Mouse (Mus musculus) adrenal gland, adult 8-10 months (tissue): ENCODE data around the gene Klk10. TPM values are rescaled to one million over a fixed set of nuclear protein-coding genes. Genes with fewer than 3 reads are reported as not detected.

ENCODE experiments used
- DNase-seq: peaks from one replicate; pipeline ENCODE4 v3.0.0; 2022
- total RNA-seq, 4 experiments: library from RNA; stranded (reverse); gene quantifications; 2 replicates each; pipeline ENCODE4 v1.2.4; 2022

Klk10 gene
- total RNA-seq, result under 1 TPM; 0.23 to 0.68 (median 0.52) TPM

DNA sequence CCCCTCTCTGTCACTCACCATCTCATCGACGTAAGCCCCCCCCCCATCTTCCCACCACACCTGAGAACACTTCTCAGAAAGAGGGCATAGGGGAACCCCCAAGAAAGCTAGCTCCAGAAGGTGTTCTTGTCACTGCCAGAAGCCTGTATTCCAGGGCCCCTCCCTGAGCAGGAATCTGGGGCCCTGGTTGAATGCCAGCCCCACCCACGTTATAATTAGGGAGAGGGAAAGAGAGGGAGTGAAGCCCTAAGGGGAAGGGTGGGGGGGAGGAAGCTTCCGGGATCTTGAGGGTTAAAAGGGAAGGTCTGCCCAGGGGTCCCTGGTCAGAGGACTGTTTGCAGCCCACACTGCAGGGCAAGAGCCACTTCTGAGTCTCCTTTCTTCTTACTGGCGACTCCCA is at the start of gene Klk10:
Klk10 (plus strand) TSS at position 290 of the 400 bp plus-strand sequence.
- no peak for DNase-seq

DNA sequence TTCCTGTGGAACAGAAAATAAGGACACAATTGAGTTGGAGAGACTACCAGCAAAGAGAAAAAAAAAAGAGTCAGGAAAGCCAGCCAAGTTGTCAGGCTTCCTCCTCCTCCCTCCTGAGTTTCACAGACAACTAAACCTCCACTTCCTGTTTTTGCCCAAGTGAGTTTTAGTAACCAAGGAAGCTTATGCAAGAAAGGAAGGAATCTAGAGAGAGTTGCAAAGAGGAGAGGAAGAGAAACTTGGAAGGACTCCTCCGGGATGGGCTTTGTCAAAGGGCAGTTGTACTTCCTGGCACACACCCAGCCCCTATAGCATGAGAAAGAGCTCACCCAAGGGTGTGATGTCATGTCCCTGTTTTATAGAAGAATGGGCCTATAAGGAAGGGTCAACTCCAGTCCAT is 33.0 kb upstream of the Klk10 start:
- DNase-seq, result no peak

DNA sequence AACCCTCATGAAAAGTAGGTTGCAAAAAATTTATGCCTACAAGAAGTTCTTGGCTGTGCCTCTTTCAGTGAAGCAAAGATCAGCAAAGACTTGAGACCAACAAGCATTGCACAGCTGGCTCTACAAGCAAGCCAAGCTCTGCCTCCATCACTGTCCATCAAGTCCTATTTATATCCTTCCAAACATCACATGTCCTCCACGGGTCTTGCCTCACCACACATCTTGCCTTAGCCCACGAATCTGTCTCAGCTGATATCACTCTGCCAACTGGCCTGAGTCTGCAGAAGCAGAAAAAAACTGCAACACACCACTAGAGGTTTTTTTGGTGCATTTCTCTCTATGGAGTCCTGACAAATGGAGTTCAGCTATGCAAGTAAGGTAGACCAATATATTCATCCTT is 28.0 kb upstream of the Klk10 start:
- DNase-seq, result no peak

DNA sequence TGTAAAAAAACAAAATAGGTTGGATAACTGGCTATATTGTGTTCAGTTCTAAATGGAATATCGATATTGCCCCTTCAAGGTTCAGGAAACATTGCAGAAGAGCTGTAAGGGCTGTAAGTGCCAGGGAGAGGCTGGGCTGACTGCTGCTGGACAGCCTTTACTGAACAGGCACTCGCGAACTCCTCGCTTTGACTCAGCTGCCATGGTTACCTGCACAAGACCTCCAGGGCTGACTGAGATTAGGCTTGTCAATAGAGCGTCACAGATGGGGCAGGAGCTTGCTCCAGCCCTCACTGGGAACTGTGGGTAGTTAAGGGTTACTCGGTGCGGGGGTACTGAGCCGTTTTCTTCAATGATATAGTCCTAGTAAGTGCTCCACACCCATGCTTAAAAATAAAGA is 14.4 kb upstream of the Klk10 start:
- DNase-seq, result no peak

DNA sequence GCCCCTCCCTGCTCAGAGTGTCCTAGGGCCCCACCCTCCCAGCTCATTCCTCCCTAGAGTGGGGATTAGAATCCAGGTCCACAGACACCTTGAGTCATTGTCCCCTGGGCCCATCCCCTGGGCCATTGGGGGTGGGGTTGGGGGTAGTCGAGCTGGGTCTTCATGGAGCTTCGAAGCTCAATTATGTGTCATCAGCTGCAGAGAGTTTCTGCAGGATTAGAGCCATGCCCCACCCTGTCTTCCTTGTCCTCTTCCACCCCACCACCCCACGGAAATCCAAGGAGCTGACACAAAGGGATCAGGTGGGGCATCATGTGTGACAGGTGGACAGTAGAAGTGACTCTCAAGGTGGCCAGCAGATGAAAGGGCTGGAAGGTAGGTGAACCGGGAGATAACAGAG is 12.2 kb upstream of the Klk10 start, which contains the start of gene Klk12:
Klk12 (plus strand) TSS at position 301 of the 400 bp plus-strand sequence.
- DNase-seq, result no peak

DNA sequence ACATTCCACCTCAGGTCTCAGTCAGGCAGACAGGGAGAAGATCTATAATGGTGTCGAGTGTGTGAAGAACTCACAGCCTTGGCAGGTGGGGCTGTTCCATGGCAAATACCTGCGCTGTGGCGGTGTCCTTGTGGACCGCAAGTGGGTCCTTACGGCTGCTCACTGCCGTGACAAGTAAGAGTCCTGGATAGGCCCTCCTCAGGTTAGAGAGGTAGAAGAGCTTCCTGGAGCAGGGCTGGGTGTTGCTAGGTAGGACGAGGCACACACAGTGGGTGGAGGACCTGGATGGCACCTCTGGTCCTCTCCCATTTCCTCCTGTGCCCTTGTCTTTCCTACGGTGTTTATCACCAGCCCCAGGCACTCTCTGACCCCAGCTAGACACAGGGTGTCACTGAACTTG is 11.2 kb upstream of the Klk10 start:
- DNase-seq, result no peak

DNA sequence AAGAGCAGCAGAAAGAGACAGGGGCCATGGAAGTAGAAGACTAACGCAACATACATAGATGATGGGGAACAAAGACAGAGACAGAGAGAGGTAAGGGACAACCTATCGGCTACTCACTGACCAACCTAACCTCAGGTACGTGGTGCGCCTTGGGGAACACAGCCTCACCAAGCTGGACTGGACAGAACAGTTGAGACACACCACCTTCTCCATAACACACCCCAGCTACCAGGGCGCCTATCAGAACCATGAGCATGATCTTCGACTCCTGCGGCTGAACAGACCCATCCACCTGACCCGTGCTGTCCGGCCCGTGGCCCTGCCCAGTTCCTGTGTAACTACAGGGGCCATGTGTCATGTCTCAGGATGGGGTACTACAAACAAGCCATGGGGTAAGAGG is 10.1 kb upstream of the Klk10 start:
- DNase-seq, result no peak

DNA sequence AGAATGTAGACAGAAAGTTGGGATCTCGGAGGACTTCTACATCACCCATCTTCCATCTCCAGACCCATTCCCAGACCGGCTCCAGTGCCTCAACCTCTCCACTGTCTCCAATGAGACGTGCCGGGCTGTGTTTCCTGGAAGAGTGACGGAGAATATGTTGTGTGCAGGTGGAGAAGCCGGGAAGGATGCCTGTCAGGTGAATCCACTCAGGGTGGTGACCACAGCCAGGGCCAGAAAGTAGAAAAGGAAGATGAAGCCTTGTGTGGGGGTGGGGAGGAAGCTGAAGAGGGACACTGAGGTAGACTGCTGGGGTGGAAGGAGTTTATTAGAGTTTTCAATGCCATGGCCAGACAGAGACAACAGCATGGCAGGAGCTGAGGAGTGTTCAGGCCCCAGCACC is 8.9 kb upstream of the Klk10 start:
- DNase-seq, result no peak

DNA sequence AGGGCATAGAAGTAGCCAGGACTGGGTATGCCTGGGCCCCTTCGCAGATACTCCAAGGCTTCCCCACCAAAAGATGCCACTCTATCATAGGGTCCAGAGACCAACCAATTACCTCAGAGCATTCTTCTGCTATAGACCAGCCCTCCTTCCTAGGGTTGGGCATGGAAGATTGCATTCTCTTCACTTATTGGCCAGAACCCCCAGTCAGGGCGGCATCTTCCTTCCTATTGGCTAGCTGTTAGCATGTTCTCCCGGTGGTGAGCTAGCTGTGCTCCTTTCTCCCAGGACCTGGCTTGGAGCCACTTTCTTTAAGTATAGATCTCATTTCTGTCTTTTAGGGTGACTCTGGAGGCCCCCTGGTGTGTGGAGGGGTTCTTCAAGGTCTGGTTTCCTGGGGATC is 7.9 kb upstream of the Klk10 start:
- no peak for DNase-seq

DNA sequence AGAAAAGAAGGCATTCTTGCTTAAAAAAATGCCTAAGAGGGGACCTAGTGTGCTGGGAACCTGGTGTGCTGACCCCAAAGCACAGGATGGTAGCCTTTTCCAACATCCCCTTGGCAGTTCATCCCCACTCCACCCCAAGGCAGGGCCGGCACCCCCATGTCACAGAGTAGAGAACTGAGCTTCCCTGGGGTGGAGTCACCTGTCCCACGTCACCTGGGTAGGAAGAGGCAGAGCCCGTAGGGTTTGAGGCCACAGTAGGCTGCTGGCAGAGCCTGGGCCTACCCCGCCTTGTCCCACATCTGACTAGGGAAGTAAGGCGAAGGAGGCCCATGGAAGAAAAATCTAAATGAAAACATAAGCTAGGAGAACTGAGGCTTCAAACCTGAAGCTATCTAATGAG is 6.5 kb upstream of the Klk10 start, which contains the start of gene Klk11:
Klk11 (plus strand) TSS at position 241 of the 400 bp plus-strand sequence.
- no peak for DNase-seq

DNA sequence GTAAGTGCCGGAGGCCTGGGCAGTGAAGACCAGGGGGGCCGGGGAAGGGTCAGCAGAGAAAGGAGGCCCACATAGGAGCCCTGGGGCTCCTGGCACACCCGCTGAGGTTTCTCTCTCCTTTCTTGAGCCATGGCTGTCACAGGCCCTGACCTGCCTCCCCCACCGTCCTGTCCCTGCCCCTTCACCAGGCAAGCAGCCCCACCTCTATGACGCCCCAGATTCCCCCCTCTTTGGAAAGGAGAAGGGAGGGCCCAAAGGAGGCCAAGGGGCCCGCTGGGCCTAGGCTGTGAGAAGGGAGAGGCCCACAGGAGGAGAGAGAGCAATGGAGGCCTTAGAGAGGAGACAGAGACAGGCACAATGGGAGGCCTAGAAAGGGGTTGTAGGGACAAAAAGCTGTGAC is 6.0 kb upstream of the Klk10 start:
- DNase-seq, result no peak

DNA sequence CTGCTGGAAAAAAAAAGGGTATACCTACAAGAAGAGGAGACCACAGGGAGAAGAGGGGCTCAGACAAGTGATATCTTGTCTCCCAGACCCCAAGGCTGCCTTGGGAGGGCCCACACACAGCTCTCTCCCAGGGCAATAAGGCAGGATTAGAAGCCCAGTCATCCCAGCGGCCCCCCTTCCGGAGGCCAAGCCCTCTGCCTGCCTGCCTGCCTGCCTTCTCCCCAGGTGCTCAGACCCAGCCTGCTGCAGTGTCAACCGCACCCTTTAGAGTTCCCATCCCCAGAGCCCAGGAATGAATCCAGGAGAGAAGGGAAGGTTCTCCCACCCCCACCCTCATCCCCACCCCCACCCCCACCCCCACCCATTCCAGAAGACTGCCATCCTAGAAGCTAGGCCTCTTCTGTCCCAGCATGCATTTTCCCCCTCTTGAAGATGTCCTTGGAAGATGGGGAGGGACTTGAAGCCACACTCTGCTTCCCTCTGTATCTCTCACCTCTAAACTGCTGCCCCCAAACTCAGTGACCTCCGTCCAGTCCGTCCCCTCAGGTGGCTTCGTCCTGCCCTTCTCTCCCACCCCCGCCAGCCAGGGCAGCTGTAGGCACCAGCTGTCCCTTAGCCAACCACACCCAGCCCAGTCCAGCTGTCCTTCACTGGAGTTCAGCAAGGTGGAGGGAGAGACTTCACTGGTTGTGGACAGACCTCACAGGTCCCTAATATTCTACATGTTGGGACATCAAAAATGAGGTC is 5.4 kb upstream of the Klk10 start:
- no peak for DNase-seq

DNA sequence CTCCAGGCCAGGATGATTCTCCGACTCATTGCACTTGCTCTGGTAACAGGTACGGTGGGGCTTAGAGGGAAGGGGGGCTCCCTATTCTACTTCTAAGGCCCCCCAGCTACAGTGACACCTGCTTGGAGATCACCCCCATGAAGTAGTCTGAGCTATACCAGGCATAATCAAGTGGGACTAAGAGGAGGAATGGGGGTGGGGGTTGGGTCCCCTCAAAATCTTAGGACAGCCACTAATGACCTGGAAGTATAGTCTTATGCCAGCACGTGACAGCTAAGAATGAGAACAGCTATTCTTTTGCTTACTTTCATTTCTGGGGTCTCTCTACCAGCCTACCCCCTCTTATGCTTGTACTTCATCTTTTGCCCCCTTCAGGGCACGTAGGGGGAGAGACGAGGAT is 4.3 kb upstream of the Klk10 start:
- DNase-seq, result no peak

DNA sequence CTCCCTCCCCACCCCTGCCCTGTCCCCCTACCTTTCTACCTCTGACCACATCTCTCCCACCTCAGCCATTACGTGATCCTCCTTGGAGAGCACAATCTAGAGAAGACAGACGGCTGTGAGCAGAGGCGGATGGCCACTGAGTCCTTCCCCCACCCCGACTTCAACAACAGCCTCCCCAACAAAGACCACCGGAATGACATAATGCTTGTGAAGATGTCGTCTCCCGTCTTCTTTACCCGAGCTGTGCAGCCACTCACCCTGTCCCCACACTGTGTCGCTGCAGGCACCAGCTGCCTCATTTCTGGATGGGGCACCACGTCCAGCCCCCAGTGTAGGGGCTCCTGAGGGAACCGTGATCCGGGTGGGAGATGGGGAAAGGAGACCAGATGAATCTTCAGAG is 3.4 kb upstream of the Klk10 start:
- DNase-seq, result no peak

DNA sequence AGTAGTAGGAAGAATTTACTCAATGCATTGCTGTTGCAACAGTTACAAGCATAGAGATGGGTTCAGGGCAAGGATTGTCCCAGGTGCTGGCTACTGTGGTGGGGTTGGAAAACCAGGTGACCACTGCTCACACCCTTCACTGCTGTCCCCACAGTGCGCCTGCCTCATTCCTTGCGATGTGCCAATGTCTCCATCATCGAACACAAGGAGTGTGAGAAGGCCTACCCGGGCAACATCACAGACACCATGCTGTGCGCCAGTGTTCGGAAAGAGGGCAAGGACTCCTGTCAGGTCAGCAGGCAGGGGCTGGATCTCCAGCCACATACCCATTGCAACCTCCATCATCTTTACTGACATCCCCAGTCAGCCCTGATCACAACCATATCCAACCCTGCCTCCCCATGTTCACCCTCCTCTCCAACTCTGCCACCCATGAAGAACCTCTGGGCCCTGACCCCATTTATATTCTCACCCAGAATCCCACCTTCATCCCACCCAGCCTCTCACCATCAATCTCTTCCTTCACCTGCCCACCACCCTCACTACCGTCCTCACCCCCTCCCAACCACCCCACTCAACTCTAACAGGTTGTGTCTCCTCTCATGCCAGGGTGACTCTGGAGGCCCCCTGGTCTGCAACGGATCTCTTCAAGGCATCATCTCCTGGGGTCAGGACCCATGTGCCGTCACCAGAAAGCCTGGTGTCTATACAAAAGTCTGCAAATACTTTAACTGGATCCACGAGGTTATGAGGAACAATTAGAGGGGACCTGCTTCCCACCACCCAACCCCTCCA is 2.5 kb upstream of the Klk10 start:
- no peak for DNase-seq

DNA sequence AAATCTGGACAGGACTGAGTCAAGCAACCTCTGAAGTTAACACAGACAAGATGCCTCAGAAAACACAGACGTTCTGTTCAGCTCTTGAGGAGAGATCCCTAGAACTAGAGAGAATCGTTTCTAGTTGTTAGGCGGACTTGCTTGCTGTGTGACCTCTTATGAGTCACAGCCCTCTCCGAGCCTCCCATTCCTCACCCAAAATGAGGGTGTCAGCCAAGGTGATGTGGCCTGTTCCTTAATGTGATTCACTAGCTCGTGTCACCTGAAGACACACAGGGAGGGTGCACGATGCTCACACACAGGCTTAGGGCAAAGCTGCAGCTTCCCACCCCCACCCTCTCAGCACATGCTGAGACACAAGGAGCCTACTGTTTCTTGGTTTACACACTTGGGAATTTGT is 594 bp upstream of the Klk10 start:
- DNase-seq, result no peak

DNA sequence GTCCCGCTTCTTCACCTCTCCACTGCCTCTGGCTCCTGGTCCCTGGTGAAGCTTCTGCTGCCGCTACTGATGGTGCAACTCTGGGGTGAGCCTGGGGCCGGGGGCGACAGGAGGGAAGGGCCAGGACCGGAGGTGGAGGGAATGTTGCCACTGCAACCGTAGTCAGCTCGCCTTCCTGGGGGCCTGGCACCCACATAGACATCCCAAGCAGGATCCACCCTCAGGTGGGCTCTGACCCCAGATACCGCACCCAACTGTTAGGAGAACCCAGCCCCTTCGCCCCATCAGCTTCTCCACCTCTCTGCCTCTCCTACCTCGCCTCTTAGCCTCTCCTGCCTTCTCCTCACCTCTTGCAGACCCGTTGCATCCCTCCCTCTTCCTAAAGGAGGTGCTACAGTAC is 706 bp downstream of the Klk10 start:
- DNase-seq, result no peak

DNA sequence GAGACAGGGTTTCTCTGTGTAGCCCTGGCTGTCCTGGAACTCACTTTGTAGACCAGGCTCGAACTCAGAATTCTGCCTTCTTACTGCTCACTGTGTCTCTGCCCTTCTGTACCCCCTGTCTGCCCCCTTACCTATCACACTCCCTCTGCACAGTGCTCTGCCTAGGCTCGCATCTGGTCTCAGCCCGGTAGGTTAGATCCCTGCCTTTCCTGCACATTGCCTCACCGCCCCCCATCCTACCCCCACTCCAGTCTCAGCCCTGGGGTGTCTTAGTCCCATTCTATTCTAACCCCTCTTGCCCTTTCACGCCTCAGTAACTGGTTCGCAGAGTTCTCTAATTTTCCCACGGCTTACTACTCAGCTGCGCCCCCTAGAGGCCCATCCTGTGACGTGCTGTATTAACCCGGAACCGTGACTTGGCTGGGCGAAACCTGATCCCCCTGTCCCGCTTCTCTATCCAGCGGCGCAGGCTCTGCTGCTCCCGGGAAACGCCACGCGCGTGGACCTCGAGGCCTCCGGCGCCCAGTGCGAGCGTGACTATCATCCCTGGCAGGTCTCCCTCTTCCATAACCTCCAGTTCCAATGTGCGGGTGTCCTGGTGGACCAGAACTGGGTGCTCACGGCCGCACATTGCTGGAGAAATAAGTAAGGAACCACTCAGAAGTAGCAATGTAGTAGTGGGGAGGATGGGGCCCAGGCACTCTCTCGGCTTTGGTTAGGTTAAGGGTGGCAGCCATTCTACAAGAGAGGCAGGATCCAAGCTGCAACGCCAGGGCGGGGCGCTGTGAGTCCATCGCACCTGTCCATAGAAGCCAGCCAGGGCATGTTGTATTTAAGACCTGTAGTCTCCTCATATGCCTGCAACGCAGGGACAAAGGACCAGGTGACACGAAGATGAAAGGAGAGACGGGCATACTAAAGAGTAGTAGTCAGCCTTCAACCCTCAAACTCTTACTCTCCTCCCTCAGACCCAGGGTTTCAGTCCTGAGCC is 1.7 kb downstream of the Klk10 start:
- peak; percentile 35 for DNase-seq

DNA sequence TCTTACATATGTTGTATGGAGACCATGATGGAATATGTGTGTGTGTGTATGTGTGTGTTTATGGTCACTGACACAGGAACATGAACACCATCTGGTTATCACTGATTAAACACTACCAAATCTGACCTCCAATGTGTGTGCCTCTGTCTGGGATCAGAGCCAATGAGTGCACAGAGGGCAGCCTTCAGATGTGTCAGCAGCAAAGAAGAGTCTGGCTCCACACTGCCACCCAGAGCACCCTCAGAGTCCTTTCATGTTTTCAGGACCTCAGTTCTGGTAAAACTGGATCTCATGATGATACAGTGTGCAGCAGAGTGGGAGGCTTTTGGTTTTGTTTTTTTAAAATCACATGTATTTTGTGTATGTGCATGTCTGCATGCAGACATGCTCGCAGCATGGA is 4.5 kb downstream of the Klk10 start:
- DNase-seq, result peak; percentile 40

DNA sequence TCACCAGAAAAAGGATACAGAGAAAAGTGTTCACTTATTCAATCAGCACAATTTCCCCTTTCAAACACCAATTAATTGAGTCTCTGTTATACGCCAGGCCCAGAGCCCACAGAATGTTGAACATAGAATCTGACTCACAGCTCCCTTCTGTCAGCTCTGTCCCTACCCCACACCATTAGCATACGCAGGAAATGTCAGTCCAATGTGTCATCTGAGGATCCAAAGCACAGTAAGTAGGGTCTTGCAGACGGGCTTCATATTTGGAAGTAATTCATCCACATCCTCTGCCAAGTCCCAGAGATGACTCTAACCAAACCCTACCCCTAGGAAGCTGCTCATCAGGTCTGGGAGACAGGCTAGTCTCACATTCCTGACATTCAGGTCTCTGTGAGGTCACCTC is 7.3 kb downstream of the Klk10 start:
- no peak for DNase-seq

DNA sequence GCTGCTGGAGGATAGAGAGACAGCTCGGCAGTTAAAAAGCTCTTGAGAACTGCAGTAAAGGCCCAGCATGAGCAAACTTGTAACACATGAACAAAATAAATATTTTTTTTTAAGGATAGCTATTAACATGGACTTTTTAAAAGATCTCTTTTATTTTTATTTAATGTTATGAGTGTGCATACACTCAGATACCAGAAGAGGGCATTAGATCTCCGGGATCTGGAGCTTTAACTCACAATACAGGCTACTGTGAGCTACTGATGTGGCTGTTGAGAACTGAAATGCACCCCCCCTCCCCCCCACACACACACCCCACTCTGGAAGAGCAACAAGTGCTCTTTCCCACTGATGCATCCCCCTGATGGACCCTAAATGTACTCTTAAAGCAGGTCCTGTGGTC is 8.5 kb downstream of the Klk10 start:
- DNase-seq, result no peak

DNA sequence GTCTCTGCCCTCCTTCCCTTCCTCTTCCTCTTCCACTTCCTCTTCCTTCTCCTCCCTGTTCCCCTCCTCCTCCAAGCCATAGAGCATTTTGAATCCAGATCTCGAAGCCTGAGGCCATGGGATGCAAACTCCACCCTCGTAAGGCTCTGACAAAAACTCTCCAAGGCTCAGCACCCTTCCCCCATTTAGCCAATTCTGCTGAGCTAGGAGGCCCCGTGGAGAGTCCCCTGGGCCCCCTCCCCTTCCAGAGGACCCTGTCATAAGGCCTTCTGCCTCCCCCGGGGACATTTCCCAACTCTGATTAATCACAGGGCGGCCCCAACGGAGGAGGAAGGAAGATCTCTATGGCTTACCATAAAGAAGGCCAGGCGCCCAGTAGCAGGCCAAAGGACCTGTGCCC is 10.8 kb downstream of the Klk10 start, which contains the start of gene Klk9:
Klk9 (plus strand) TSS at position 301 of the 400 bp plus-strand sequence.
- no peak for DNase-seq

DNA sequence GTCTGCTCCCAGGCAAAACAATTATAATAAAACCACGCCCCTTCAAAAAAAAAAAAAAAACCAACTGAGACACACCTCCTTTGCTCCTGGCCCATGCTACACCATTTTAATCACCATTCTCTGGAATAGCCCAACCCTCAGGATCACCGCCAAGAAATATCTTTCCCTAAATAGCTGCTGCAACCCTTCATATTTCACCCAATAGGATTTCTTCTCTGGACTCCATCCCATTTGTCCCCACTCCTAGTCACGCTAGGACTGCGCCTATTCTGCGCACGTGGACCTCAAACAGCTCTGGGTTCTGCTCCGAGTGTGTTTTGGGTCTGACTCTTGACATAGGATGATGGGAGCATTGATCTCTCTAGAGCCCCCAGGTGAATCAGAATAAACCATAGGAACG is 15.5 kb downstream of the Klk10 start:
- DNase-seq, result no peak
